Mouse (Mus musculus) heart, postnatal 0 days (tissue): Measurements from ENCODE around the gene Cab39.
A peak's percentile ranks its signal among the peaks of the same experiment; 100 is the strongest.

Source experiments
- CTCF ChIP-seq: IDR thresholded peaks from 2 replicates; pipeline ENCODE4 v1.5.1; 2016; ENCODE audit warnings: antibody characterized with exemption, control low read depth, low read depth
- EP300 ChIP-seq: IDR thresholded peaks from 2 replicates; pipeline ENCODE4 v1.6.1; 2016; ENCODE audit warnings: antibody characterized with exemption, low read depth

GRCm38 (mm10) chr1:85793208-85794105 lies at the start of gene Cab39:
- TF ChIP-seq CTCF, result peak; percentile 65
- no peak for TF ChIP-seq EP300
